Mouse (Mus musculus): ENCODE measurements around the gene Ppp1r14c. TPM values are rescaled to one million over a fixed set of nuclear protein-coding genes. Genes with fewer than 3 reads are reported as not detected.

Ppp1r14c gene
- polyA plus RNA-seq (2012; rRNA removed), result 0.30 and 0.37 TPM in 2 replicates

GRCm38 (mm10) chr10:3366036-3366869 is at the start of gene Ppp1r14c:
Ppp1r14c (plus strand) TSS chr10:3366057.
- 1% methylated on average over 73 of the region's 74 CpGs for WGBS
- no peak for DNase-seq (ENCODE audit: low read depth, low spot score)

- WGBS, result 86% methylated on average over 2 of the region's 2 CpGs
These were observed 44.5 kb upstream of the Ppp1r14c start for GRCm38 (mm10) chr10:3321406-3321805.

GRCm38 (mm10) chr10:3325447-3325846 is 40.4 kb upstream of the Ppp1r14c start:
- no peak for DNase-seq (ENCODE audit: low read depth, low spot score)
- WGBS, result 42% methylated on average over 1 of the region's 1 CpGs

More at GRCm38 (mm10) chr10:3321406-3321805, 44.5 kb upstream of the Ppp1r14c start:
- no peak for DNase-seq (ENCODE audit: low read depth, low spot score)

- 25% methylated on average over 3 of the region's 3 CpGs for WGBS
- peak; percentile 27 for DNase-seq (ENCODE audit: low read depth, low spot score)
These were observed 33.0 kb upstream of the Ppp1r14c start for GRCm38 (mm10) chr10:3332880-3333279.

- DNase-seq (ENCODE audit: low read depth, low spot score), result no peak
These were observed 31.3 kb upstream of the Ppp1r14c start for GRCm38 (mm10) chr10:3334570-3334969.

GRCm38 (mm10) chr10:3336729-3337329 is 29.0 kb upstream of the Ppp1r14c start:
- DNase-seq (ENCODE audit: low read depth, low spot score), result no peak
- 68% methylated on average over 7 of the region's 7 CpGs for WGBS

GRCm38 (mm10) chr10:3337330-3337901 is 28.4 kb upstream of the Ppp1r14c start:
- WGBS, result 36% methylated on average over 2 of the region's 2 CpGs

GRCm38 (mm10) chr10:3345706-3346105 is 20.2 kb upstream of the Ppp1r14c start:
- 27% methylated on average over 5 of the region's 5 CpGs for WGBS
- no peak for DNase-seq (ENCODE audit: low read depth, low spot score)

More at GRCm38 (mm10) chr10:3337330-3337901, 28.4 kb upstream of the Ppp1r14c start:
- DNase-seq (ENCODE audit: low read depth, low spot score), result no peak

- 38% methylated on average over 1 of the region's 1 CpGs for WGBS
- DNase-seq (ENCODE audit: low read depth, low spot score), result no peak
These were observed 6.3 kb upstream of the Ppp1r14c start for GRCm38 (mm10) chr10:3359531-3359930.

- WGBS, result 31% methylated on average over 5 of the region's 5 CpGs
- DNase-seq (ENCODE audit: low read depth, low spot score), result no peak
These were observed 204 bp upstream of the Ppp1r14c start for GRCm38 (mm10) chr10:3365671-3366035.

GRCm38 (mm10) chr10:3366870-3367431 is 1.1 kb downstream of the Ppp1r14c start:
- 2% methylated on average over 26 of the region's 26 CpGs for WGBS
- DNase-seq (ENCODE audit: low read depth, low spot score), result no peak

GRCm38 (mm10) chr10:3367440-3367839 is 1.6 kb downstream of the Ppp1r14c start:
- no peak for DNase-seq (ENCODE audit: low read depth, low spot score)
- WGBS, result 31% methylated on average over 11 of the region's 11 CpGs

GRCm38 (mm10) chr10:3383176-3383575 is 17.3 kb downstream of the Ppp1r14c start:
- WGBS, result 28% methylated on average over 3 of the region's 3 CpGs

GRCm38 (mm10) chr10:3392251-3392650 is 26.4 kb downstream of the Ppp1r14c start:
- WGBS, result 73% methylated on average over 4 of the region's 4 CpGs
- no peak for DNase-seq (ENCODE audit: low read depth, low spot score)

More at GRCm38 (mm10) chr10:3383176-3383575, 17.3 kb downstream of the Ppp1r14c start:
- no peak for DNase-seq (ENCODE audit: low read depth, low spot score)

GRCm38 (mm10) chr10:3393548-3393947 is 27.7 kb downstream of the Ppp1r14c start:
- 87% methylated on average over 4 of the region's 4 CpGs for WGBS
- DNase-seq (ENCODE audit: low read depth, low spot score), result no peak

- no peak for DNase-seq (ENCODE audit: low read depth, low spot score)
- 53% methylated on average over 5 of the region's 5 CpGs for WGBS
These were observed 28.3 kb downstream of the Ppp1r14c start for GRCm38 (mm10) chr10:3394193-3394592.

GRCm38 (mm10) chr10:3394671-3395288 is 28.9 kb downstream of the Ppp1r14c start:
- DNase-seq (ENCODE audit: low read depth, low spot score), result no peak
- WGBS, result 59% methylated on average over 4 of the region's 4 CpGs

GRCm38 (mm10) chr10:3395341-3395931 is 29.6 kb downstream of the Ppp1r14c start:
- WGBS, result 80% methylated on average over 12 of the region's 12 CpGs

GRCm38 (mm10) chr10:3396008-3396795 is 30.3 kb downstream of the Ppp1r14c start:
- no peak for DNase-seq (ENCODE audit: low read depth, low spot score)
- WGBS, result 76% methylated on average over 10 of the region's 10 CpGs

More at GRCm38 (mm10) chr10:3395341-3395931, 29.6 kb downstream of the Ppp1r14c start:
- no peak for DNase-seq (ENCODE audit: low read depth, low spot score)

All from large intestine, adult 2 months (tissue).